Mouse (Mus musculus) forebrain, embryonic 16.5 days (tissue): ENCODE measurements around the gene Tbx3. TPM values are rescaled to one million over a fixed set of nuclear protein-coding genes. Genes with fewer than 3 reads are reported as not detected.

Experiments
- ATAC-seq: fragments of 200-750 bp; cut with Nextera tagmentation; 2 replicates; pipeline ENCODE4 v1.8.0; 2017; ENCODE audit warnings: mild to moderate bottlenecking, moderate library complexity
- H3K27ac ChIP-seq: fragments of 300-500 bp; sonication (generic); 2 replicates; pipeline ENCODE4 v1.5.1; 2014; ENCODE audit warnings: low read length, control low read depth
- H3K27me3 ChIP-seq: fragments of 300-500 bp; sonication (generic); replicated peaks from 2 replicates; pipeline ENCODE4 v1.6.1; 2014; ENCODE audit warnings: low read length; ENCODE audit not compliant: control insufficient read depth, insufficient read depth
- H3K36me3 ChIP-seq: fragments of 300-500 bp; sonication (generic); 2 replicates; pipeline ENCODE4 v1.6.1; 2014; ENCODE audit not compliant: control insufficient read depth, insufficient read depth
- H3K4me1 ChIP-seq: fragments of 300-500 bp; sonication (generic); replicated peaks from 2 replicates; pipeline ENCODE4 v1.6.1; 2014; ENCODE audit warnings: low read length; ENCODE audit not compliant: control insufficient read depth, insufficient read depth
- H3K4me2 ChIP-seq: fragments of 300-500 bp; sonication (generic); 2 replicates; pipeline ENCODE4 v1.6.1; 2014; ENCODE audit warnings: mild to moderate bottlenecking, low read length, control low read depth
- H3K4me3 ChIP-seq: fragments of 300-500 bp; sonication (generic); replicated peaks from 2 replicates; pipeline ENCODE4 v1.5.1; 2014; ENCODE audit warnings: mild to moderate bottlenecking, low read length, control low read depth
- H3K9ac ChIP-seq: fragments of 300-500 bp; sonication (generic); replicated peaks from 2 replicates; pipeline ENCODE4 v1.6.1; 2014; ENCODE audit warnings: low read depth, low read length, control low read depth
- H3K9me3 ChIP-seq: fragments of 300-500 bp; sonication (generic); 2 replicates; pipeline ENCODE4 v1.6.1; 2016; ENCODE audit warnings: low read length; ENCODE audit not compliant: control insufficient read depth
- WGBS: fragments of 180-500 bp; shearing (Covaris S2); extraction: QIAGEN DNeasy Blood & Tissue Kit; methylation state at CpG from one replicate; pipeline ENCODE4 v1.1.7; 2014; 5-methylcytosine and 5-hydroxymethylcytosine counted together
- polyA plus RNA-seq: library from polyadenylated mRNA; unstranded; fragments of >200 nt; fragmentation: Nextera tagmentation; extraction: Ambion mirVana; gene quantifications from 2 replicates; pipeline ENCODE4 v1.2.1, GENCODE M21; 2015

The Tbx3 gene
- polyA plus RNA-seq, 1 experiment from 2014 or later = 3.0 TPM

DNA sequence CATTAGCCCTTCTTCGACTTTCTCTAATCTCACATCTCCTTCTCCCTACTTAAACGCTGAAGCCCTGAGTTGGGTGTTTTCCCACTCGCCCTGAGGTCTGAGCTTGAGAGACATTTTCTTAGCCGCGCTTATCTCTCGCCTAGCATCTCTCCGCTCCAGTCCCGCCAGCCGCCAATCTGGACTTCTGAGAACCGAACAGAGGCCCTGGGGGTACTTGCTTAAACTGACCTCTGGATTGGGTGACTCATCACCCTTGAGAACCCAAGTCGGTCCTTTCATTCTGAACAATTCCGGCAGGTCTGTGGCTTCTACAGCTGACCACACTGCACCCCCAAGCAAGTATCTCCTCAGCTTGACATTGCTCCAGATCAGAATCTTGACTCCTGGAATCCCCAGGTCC, 32.2 kb upstream of the Tbx3 start:
- ATAC-seq = no peak
- H3K27me3 ChIP-seq = 0 out of 2 replicates have a peak, but pooled peaks cover 6% of the 10 kb centered on the region
- H3K9me3 ChIP-seq = no peaks in the 10 kb centered on the region
- H3K4me1 ChIP-seq = no peaks in the 10 kb centered on the region
- 80% methylated on average over 12 of the region's 12 CpGs for WGBS
- H3K4me3 ChIP-seq = no peak overlapping the region
- no peak overlapping the region for H3K9ac ChIP-seq
- no peaks in the 10 kb centered on the region for H3K36me3 ChIP-seq
- H3K4me2 ChIP-seq = no peak overlapping the region
- no peak overlapping the region for H3K27ac ChIP-seq

DNA sequence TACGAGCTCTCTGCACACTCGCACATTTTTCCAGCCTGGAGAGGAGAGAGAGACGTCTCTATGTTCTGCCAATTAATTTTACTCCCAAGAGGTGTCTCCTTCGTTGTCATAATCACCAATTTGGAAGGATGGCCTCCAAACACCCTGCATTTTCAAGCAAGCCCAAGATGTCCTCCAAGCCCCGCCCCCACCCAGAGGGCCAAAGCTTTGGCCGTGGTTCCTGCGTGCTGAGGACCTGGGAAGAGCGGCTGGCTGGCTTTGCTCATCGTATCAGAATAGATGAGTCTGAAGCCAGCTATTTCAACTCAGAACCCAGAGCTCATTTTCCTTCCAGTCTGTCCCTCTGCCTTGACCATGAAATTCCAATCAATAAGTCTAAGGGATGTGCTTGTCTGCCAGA, 29.4 kb upstream of the Tbx3 start:
- Histone ChIP-seq H3K27me3 (0 out of 2 replicates have a peak, but pooled peaks cover 6% of the 10 kb centered on the region), H3K27ac (no peak overlapping the region), H3K9me3 (no peaks in the 10 kb centered on the region), H3K4me3 (no peak overlapping the region), H3K4me2 (no peak overlapping the region), H3K4me1 (no peaks in the 10 kb centered on the region), H3K9ac (no peak overlapping the region), H3K36me3 (no peaks in the 10 kb centered on the region)
- ATAC-seq = no peak
- WGBS = 79% methylated on average over 9 of the region's 9 CpGs

DNA sequence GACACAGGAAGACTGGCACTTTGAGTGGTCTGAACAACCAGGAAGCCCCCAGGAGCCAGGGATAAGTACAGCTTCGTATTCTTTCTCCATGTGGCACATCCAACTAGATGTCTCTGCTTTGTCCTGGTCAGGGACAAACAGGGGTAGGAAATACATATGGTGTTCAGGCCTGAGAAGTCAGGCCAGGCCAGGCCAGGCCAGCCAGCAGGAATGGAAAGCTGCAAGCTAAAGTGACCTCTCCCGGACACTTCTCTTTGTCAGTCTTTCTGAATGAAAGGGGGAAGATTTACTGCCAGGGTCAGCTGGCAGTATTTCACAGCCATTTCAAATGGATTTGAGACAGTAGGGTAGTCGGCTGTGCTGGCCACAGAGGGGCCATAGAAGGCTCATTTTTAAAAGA, 28.8 kb upstream of the Tbx3 start:
- ATAC-seq = no peak
- Histone ChIP-seq H3K36me3 (no peaks in the 10 kb centered on the region), H3K4me2 (no peak overlapping the region), H3K4me3 (no peak overlapping the region), H3K9me3 (no peaks in the 10 kb centered on the region), H3K4me1 (no peaks in the 10 kb centered on the region), H3K27me3 (0 out of 2 replicates have a peak, but pooled peaks cover 6% of the 10 kb centered on the region), H3K27ac (no peak overlapping the region), H3K9ac (no peak overlapping the region)
- 36% methylated on average over 3 of the region's 3 CpGs for WGBS

DNA sequence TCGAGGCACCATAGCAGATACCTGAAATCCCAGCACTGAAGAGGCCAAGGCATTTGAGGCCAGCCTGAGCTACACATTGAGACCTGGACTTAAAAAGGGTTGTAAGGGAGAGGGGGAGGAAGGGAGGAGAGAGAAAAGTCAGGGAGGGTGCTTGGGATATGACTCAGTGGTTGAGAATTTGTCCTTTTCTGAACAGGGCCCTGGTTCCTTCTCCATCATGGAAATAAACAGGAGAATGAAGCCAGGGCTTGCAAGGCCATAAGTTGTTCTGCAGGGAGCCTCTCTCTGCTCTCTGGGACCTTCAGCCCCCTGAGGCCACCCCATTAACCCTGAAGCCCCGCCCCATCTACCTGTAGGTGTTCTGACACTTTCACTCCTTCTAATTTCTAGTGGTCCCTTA, 23.5 kb upstream of the Tbx3 start:
- H3K36me3 ChIP-seq = no peaks in the 10 kb centered on the region
- no peak overlapping the region for H3K9ac ChIP-seq
- WGBS = 46% methylated on average over 2 of the region's 2 CpGs
- no peaks in the 10 kb centered on the region for H3K9me3 ChIP-seq
- H3K4me3 ChIP-seq = no peak overlapping the region
- H3K27me3 ChIP-seq = peaks cover 10% of the 10 kb centered on the region; the same call in 1 of the 2 replicates
- no peak overlapping the region for H3K27ac ChIP-seq
- ATAC-seq = no peak
- H3K4me2 ChIP-seq = no peak overlapping the region
- no peaks in the 10 kb centered on the region for H3K4me1 ChIP-seq

DNA sequence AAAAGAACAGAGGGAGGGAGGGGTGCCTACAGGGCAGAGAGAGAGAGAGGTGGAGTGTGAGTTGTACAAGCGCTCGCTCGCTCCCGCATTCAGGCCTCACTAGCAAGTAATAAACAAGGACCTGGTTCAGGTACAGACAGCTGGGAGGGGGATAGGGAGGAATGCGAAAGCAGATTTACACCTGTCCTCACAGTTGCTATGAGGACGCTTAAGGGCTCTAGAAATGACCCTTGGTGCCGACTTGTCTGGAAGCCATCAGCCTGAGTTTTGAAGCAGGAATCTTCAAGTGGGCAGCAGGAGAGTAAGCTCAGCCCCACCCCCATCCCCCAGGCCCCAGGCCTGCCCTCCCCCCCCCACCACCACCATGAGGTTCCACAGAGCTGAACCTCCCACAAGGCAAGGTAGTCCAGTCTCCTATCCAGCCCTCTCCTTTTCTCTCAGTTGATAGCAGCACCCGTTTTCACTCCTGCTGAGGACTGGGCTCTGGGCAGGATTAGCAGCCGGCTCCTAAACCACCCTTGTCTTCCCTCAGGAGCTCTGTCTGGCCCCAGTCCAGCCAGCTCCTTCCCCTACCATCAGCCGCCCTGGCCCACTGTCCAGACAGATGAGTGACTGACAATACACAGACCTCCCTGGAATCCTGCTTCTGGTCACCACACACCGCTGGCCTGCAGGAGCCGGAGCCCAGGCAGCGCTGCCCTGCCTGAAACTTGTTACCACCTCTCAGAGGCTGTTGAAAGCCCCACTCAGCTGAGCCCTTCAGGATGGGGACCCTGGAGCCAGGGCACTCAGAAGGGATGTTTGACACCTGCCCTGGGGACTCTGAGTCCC, 19.1 kb upstream of the Tbx3 start:
- WGBS = 27% methylated on average over 12 of the region's 13 CpGs
- no peak overlapping the region for H3K4me2 ChIP-seq
- H3K36me3 ChIP-seq = no peaks in the 10 kb centered on the region
- no peaks in the 10 kb centered on the region for H3K9me3 ChIP-seq
- ATAC-seq = no peak
- no peak overlapping the region for H3K4me3 ChIP-seq
- no peaks in the 10 kb centered on the region for H3K4me1 ChIP-seq
- H3K9ac ChIP-seq = no peak overlapping the region
- H3K27me3 ChIP-seq = peaks cover 28% of the 10 kb centered on the region
- H3K27ac ChIP-seq = no peak overlapping the region

DNA sequence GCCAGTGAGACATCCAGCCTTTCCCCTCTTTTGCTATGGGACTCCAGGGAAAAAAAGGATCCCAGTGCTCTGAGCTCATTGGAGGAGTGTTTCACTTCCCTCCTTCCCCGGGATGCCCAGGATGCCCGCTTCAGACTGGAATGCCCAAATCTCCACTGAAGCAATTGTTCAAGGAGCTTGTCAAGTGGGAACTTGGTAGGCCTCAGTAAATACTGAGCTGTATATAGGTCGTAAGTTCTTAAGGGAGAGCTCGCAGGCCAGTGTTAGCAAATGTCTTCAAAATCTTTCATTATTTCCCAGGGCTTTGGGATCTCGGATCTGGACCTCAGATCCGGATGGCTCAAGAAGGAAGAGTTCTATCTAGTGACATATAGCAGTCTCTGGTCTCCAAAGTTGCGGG, 14.1 kb upstream of the Tbx3 start:
- Histone ChIP-seq H3K9me3 (no peaks in the 10 kb centered on the region), H3K27ac (no peak overlapping the region), H3K4me2 (no peak overlapping the region), H3K4me3 (no peak overlapping the region), H3K27me3 (peaks cover 67% of the 10 kb centered on the region), H3K9ac (no peak overlapping the region), H3K4me1 (peaks cover 3% of the 10 kb centered on the region; the same call in 1 of the 2 replicates), H3K36me3 (no peaks in the 10 kb centered on the region)
- no peak for ATAC-seq
- WGBS = 7% methylated on average over 7 of the region's 7 CpGs

DNA sequence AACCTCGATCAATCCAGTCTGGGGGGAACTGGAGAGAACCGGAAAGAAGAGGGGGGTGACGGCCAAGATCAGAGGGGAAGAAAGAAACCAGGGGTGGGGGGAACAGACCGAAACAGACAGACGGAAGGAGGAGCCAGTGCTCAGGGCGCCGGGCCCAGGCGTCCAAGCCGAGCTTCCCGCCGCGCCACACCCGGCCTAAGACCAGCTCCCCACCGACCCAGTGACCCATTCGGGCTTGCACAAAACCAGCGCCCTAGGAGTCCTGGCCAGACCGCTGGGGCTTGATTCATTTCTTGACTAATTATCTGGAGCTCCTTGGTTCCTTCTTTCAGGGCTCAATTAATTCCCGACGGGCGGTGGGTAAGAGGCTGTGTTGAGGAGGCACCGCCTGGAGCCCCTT, 13.6 kb upstream of the Tbx3 start:
- Histone ChIP-seq H3K27ac (no peak overlapping the region), H3K9me3 (no peaks in the 10 kb centered on the region), H3K9ac (no peak overlapping the region), H3K27me3 (peaks cover 68% of the 10 kb centered on the region), H3K4me2 (no peak overlapping the region), H3K36me3 (no peaks in the 10 kb centered on the region), H3K4me3 (no peak overlapping the region), H3K4me1 (peaks cover 3% of the 10 kb centered on the region; the same call in 1 of the 2 replicates)
- ATAC-seq = no peak
- 1% methylated on average over 19 of the region's 21 CpGs for WGBS

DNA sequence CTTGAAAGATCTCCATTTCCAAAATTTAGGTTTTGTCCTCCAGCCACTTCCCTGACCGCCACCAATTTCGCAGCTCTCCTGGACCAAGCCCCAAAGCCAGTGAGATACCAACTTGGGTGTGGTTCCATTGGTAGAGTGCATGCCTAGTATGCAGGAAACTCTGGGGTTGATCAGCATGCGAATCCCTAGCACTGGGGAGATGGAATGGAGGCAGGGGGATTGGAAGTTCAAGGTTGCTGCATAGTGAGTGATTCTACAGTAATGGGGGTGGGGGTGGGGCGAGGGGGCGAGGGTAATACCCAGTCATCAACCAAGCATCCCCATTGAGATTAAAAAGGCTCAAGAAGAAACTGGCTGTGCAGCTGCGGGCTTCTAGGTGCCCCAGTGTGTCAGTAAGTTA, 13.1 kb upstream of the Tbx3 start:
- H3K9me3 ChIP-seq = no peaks in the 10 kb centered on the region
- ATAC-seq = no peak
- H3K4me2 ChIP-seq = no peak overlapping the region
- 2% methylated on average over 6 of the region's 6 CpGs for WGBS
- H3K27me3 ChIP-seq = peaks cover 72% of the 10 kb centered on the region
- H3K9ac ChIP-seq = no peak overlapping the region
- peaks cover 3% of the 10 kb centered on the region; the same call in 1 of the 2 replicates for H3K4me1 ChIP-seq
- no peak overlapping the region for H3K27ac ChIP-seq
- H3K36me3 ChIP-seq = no peaks in the 10 kb centered on the region
- H3K4me3 ChIP-seq = no peak overlapping the region

DNA sequence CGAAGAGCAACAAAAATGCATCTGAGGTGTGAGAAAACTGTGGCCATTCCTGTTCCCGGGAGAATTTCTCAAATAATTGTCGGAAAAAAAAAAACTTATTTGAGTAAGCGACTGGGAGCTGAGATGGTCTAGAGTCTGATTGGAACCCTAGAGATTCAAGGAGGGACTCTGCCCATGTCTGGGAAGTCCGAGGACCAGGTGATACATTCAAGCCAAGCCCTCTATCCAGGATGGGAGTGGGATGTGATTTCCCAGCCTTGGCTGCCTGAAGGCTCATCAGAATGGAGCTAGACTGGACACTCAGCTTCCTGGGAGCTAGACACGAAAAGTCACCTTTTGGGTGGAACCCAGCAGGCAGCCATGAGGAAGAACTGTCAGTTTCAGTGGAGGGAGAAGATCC, 12.7 kb upstream of the Tbx3 start:
- ATAC-seq = no peak
- H3K4me3 ChIP-seq = no peak overlapping the region
- WGBS = 2% methylated on average over 6 of the region's 6 CpGs

More for the DNA sequence above, 12.7 kb upstream of the Tbx3 start:
- Histone ChIP-seq H3K4me2 (no peak overlapping the region), H3K4me1 (peaks cover 3% of the 10 kb centered on the region; the same call in 1 of the 2 replicates), H3K27ac (no peak overlapping the region), H3K36me3 (no peaks in the 10 kb centered on the region), H3K27me3 (peaks cover 72% of the 10 kb centered on the region), H3K9me3 (no peaks in the 10 kb centered on the region), H3K9ac (no peak overlapping the region)
